In genomic region chr11:97665431-97665830, GRCm38 (mm10) we compare ENCODE assay signal across 11 mouse cellular contexts. TPM values are rescaled to one million over a fixed set of nuclear protein-coding genes. Genes with fewer than 3 reads are reported as not detected.
DNase-seq lines count a peak whose midpoint lies in the region; ATAC-seq and TF ChIP-seq lines count a peak whose summit lies in the region.
"Had no signal": no experiment of that assay in that cellular context is flagged by ENCODE, and none has a peak within 500 bp of the region (broad histone marks: within the 10 kb centered on the region; RNA-seq: fewer than 3 reads in every experiment).

No protein-coding gene starts in this region.

- no peak overlapping the region; the same call in 1 of the 2 replicates for H3K4me3 ChIP-seq in hindbrain, embryonic 12.5 days
- H3K4me3 ChIP-seq in hindbrain, postnatal 0 days (ENCODE audit: low read length), result no peak overlapping the region
- peak overlapping the region; percentile 90 for H3K4me3 ChIP-seq in forebrain, embryonic 13.5 days
- H3K4me3 ChIP-seq in midbrain, embryonic 11.5 days (ENCODE audit: low read depth, low read length), result peak overlapping the region; percentile 97; the same call in 1 of the 2 replicates

- peak overlapping the region; percentile 82; the same call in 1 of the 2 replicates for H3K4me2 ChIP-seq in hindbrain, embryonic 12.5 days (replicated peaks)
- no peak overlapping the region for H3K4me2 ChIP-seq in hindbrain, postnatal 0 days (ENCODE audit: low read depth, low read length)
- peak overlapping the region; percentile 82 for H3K4me2 ChIP-seq in forebrain, embryonic 13.5 days
- peak overlapping the region; percentile 70; the same call in 1 of the 2 replicates for H3K4me2 ChIP-seq in midbrain, embryonic 11.5 days

- no peaks in the 10 kb centered on the region for H3K9me3 ChIP-seq in hindbrain, embryonic 12.5 days (replicated peaks)
- H3K9me3 ChIP-seq in hindbrain, postnatal 0 days (ENCODE audit: low read length), result no peaks in the 10 kb centered on the region
- no peaks in the 10 kb centered on the region for H3K9me3 ChIP-seq in forebrain, embryonic 13.5 days (replicated peaks)
- H3K9me3 ChIP-seq in midbrain, embryonic 11.5 days (ENCODE audit: control insufficient read depth, low read length), result no peaks in the 10 kb centered on the region
- H3K9me3 ChIP-seq: embryonic facial prominence, embryonic 15.5 days had no signal

- WGBS in hindbrain, embryonic 12.5 days, result 90% methylated on average over 13 of the region's 13 CpGs
- 88% methylated on average over 13 of the region's 13 CpGs for WGBS in hindbrain, postnatal 0 days
- WGBS in forebrain, embryonic 13.5 days, result 85% methylated on average over 13 of the region's 13 CpGs
- 88% methylated on average over 13 of the region's 13 CpGs for WGBS in midbrain, embryonic 11.5 days

- H3K27ac ChIP-seq in hindbrain, embryonic 12.5 days, result no peak overlapping the region
- no peak overlapping the region for H3K27ac ChIP-seq in hindbrain, postnatal 0 days
- no peak overlapping the region for H3K27ac ChIP-seq in forebrain, embryonic 13.5 days
- H3K27ac ChIP-seq in midbrain, embryonic 11.5 days (ENCODE audit: low read depth, low read length), result no peak overlapping the region
- H3K27ac ChIP-seq: embryonic facial prominence, embryonic 15.5 days had no signal

- ATAC-seq in hindbrain, embryonic 12.5 days (ENCODE audit: low FRiP score), result no peak
- ATAC-seq in hindbrain, postnatal 0 days, result no peak
- ATAC-seq in forebrain, embryonic 13.5 days, result no peak
- ATAC-seq in midbrain, embryonic 11.5 days (ENCODE audit: low FRiP score), result no peak

- no peak for DNase-seq in hindbrain, postnatal 0 days (ENCODE audit: low spot score)
- peak; percentile 39 for DNase-seq in ZHBTc4 (ENCODE audit: low read depth, low spot score)
- no peak for DNase-seq in midbrain, embryonic 11.5 days (ENCODE audit: low spot score, missing footprints)
- no peak for DNase-seq in left cerebral cortex, adult 18-20 months (ENCODE audit: low spot score in 2 of 2)
- no peak for DNase-seq in spleen, postnatal 4 days (ENCODE audit: low spot score in 2 of 2)
- no peak for DNase-seq in gastrocnemius, postnatal 10 days
- DNase-seq: cerebellum, adult 9-10 months; gastrocnemius, postnatal 25 days had no signal

- H3K9ac ChIP-seq in hindbrain, embryonic 12.5 days, result 0 out of 2 replicates have a peak overlapping the region, but pooled peaks have one; percentile 94
- H3K9ac ChIP-seq in hindbrain, postnatal 0 days (replicated peaks; ENCODE audit: low read length), result no peak overlapping the region
- peak overlapping the region; percentile 43; the same call in 1 of the 2 replicates for H3K9ac ChIP-seq in forebrain, embryonic 13.5 days
- H3K9ac ChIP-seq in midbrain, embryonic 11.5 days (ENCODE audit: low read length), result no peak overlapping the region
- H3K9ac ChIP-seq: embryonic facial prominence, embryonic 15.5 days had no signal

- peaks cover 19% of the 10 kb centered on the region for H3K27me3 ChIP-seq in hindbrain, embryonic 12.5 days
- H3K27me3 ChIP-seq in hindbrain, postnatal 0 days (ENCODE audit: insufficient read depth, low read length), result peaks cover 9% of the 10 kb centered on the region; the same call in 1 of the 2 replicates
- peaks cover 22% of the 10 kb centered on the region for H3K27me3 ChIP-seq in forebrain, embryonic 13.5 days
- peaks cover 7% of the 10 kb centered on the region for H3K27me3 ChIP-seq in midbrain, embryonic 11.5 days (ENCODE audit: control insufficient read depth, insufficient read depth, low read length)

- peaks cover 52% of the 10 kb centered on the region for H3K36me3 ChIP-seq in hindbrain, embryonic 12.5 days
- peaks cover 17% of the 10 kb centered on the region; the same call in 1 of the 2 replicates for H3K36me3 ChIP-seq in hindbrain, postnatal 0 days (ENCODE audit: insufficient read depth, low read length)
- H3K36me3 ChIP-seq in forebrain, embryonic 13.5 days (ENCODE audit: poor library complexity, severe bottlenecking), result peaks cover 51% of the 10 kb centered on the region
- H3K36me3 ChIP-seq in midbrain, embryonic 11.5 days (ENCODE audit: control insufficient read depth, insufficient read depth, low read length), result peaks cover 17% of the 10 kb centered on the region

- H3K4me1 ChIP-seq in hindbrain, embryonic 12.5 days, result peaks cover 46% of the 10 kb centered on the region
- peaks cover 10% of the 10 kb centered on the region; the same call in 1 of the 2 replicates for H3K4me1 ChIP-seq in hindbrain, postnatal 0 days (ENCODE audit: insufficient read depth, low read length)
- H3K4me1 ChIP-seq in forebrain, embryonic 13.5 days, result peaks cover 61% of the 10 kb centered on the region
- peaks cover 38% of the 10 kb centered on the region for H3K4me1 ChIP-seq in midbrain, embryonic 11.5 days (ENCODE audit: control insufficient read depth, insufficient read depth, low read length)

- TF ChIP-seq CTCF in hindbrain, postnatal 0 days (IDR thresholded peaks at IDR 0.05; ENCODE audit: low read depth), result no peak

RNA-seq across cellular contexts. Expression of gene Mllt6, which starts 2.2 kb away (rescaled TPM):
- polyA plus RNA-seq in hindbrain, embryonic 12.5 days (2016; fragmentation: Nextera tagmentation; extraction: Ambion mirVana), result 2.9 and 3.5 TPM in 2 replicates
- 43.9 and 60.8 TPM in 2 replicates for total RNA-seq in hindbrain, postnatal 0 days (2014; rRNA removed)
- 1.5 and 1.7 TPM in 2 replicates for polyA plus RNA-seq in hindbrain, postnatal 0 days (2015; fragmentation: Nextera tagmentation; extraction: Ambion mirVana)
- polyA plus RNA-seq in forebrain, embryonic 13.5 days (2015; fragmentation: Nextera tagmentation; extraction: Ambion mirVana), result 3.2 and 3.5 TPM in 2 replicates
- 3.5 and 4.3 TPM in 2 replicates for polyA plus RNA-seq in midbrain, embryonic 11.5 days (2014; fragmentation: Nextera tagmentation; extraction: Ambion mirVana)
- 100 to 1,000 TPM; 135 to 149 TPM for total RNA-seq in left cerebral cortex, adult 18-20 months (2021)
- total RNA-seq in gastrocnemius, postnatal 10 days (2021), result 10 to 100 TPM; 32.2 to 32.4 TPM

RNA-seq across cellular contexts. Expression of gene Cisd3, which starts 20.2 kb away (rescaled TPM):
- polyA plus RNA-seq in hindbrain, embryonic 12.5 days (2016; fragmentation: Nextera tagmentation; extraction: Ambion mirVana), result 14.7 and 17.1 TPM in 2 replicates
- 21.2 and 24.0 TPM in 2 replicates for total RNA-seq in hindbrain, postnatal 0 days (2014; rRNA removed)
- polyA plus RNA-seq in hindbrain, postnatal 0 days (2015; fragmentation: Nextera tagmentation; extraction: Ambion mirVana), result 47.6 and 52.0 TPM in 2 replicates
- polyA plus RNA-seq in forebrain, embryonic 13.5 days (2015; fragmentation: Nextera tagmentation; extraction: Ambion mirVana), result 12.8 and 17.3 TPM in 2 replicates
- 13.4 and 19.0 TPM in 2 replicates for polyA plus RNA-seq in midbrain, embryonic 11.5 days (2014; fragmentation: Nextera tagmentation; extraction: Ambion mirVana)
- 10 to 100 TPM; 54.7 to 57.2 TPM for total RNA-seq in left cerebral cortex, adult 18-20 months (2021)
- total RNA-seq in gastrocnemius, postnatal 10 days (2021), result 10 to 100 TPM; 84.5 to 99.4 TPM

RNA-seq across cellular contexts. Expression of gene Pcgf2, which starts 34.9 kb away (rescaled TPM):
- polyA plus RNA-seq in hindbrain, embryonic 12.5 days (2016; fragmentation: Nextera tagmentation; extraction: Ambion mirVana), result 23.3 and 24.7 TPM in 2 replicates
- total RNA-seq in hindbrain, postnatal 0 days (2014; rRNA removed), result 11.3 and 18.0 TPM in 2 replicates
- 13.3 and 14.8 TPM in 2 replicates for polyA plus RNA-seq in hindbrain, postnatal 0 days (2015; fragmentation: Nextera tagmentation; extraction: Ambion mirVana)
- 21.5 and 22.9 TPM in 2 replicates for polyA plus RNA-seq in forebrain, embryonic 13.5 days (2015; fragmentation: Nextera tagmentation; extraction: Ambion mirVana)
- 13.4 and 16.1 TPM in 2 replicates for polyA plus RNA-seq in midbrain, embryonic 11.5 days (2014; fragmentation: Nextera tagmentation; extraction: Ambion mirVana)
- total RNA-seq in left cerebral cortex, adult 18-20 months (2021), result 10 to 100 TPM; 32.4 to 35.2 TPM
- 10 to 100 TPM; 11.9 to 18.6 TPM for total RNA-seq in gastrocnemius, postnatal 10 days (2021)

RNA-seq across cellular contexts. Expression of gene Epop, which starts 35.9 kb away (rescaled TPM):
- 11.2 and 11.7 TPM in 2 replicates for polyA plus RNA-seq in hindbrain, embryonic 12.5 days (2016; fragmentation: Nextera tagmentation; extraction: Ambion mirVana)
- total RNA-seq in hindbrain, postnatal 0 days (2014; rRNA removed), result 11.0 and 12.0 TPM in 2 replicates
- 2.3 and 2.4 TPM in 2 replicates for polyA plus RNA-seq in hindbrain, postnatal 0 days (2015; fragmentation: Nextera tagmentation; extraction: Ambion mirVana)
- 3.5 and 3.9 TPM in 2 replicates for polyA plus RNA-seq in forebrain, embryonic 13.5 days (2015; fragmentation: Nextera tagmentation; extraction: Ambion mirVana)
- polyA plus RNA-seq in midbrain, embryonic 11.5 days (2014; fragmentation: Nextera tagmentation; extraction: Ambion mirVana), result 7.0 and 12.0 TPM in 2 replicates
- total RNA-seq in left cerebral cortex, adult 18-20 months (2021), result 100 to 1,000 TPM; 103 to 109 TPM
- total RNA-seq in gastrocnemius, postnatal 10 days (2021), result under 1 TPM; 0.59 to 0.68 TPM

RNA-seq across cellular contexts. Expression of gene Psmb3, which starts 37.8 kb away (rescaled TPM):
- 375 and 438 TPM in 2 replicates for polyA plus RNA-seq in hindbrain, embryonic 12.5 days (2016; fragmentation: Nextera tagmentation; extraction: Ambion mirVana)
- total RNA-seq in hindbrain, postnatal 0 days (2014; rRNA removed), result 453 and 498 TPM in 2 replicates
- polyA plus RNA-seq in hindbrain, postnatal 0 days (2015; fragmentation: Nextera tagmentation; extraction: Ambion mirVana), result 499 and 523 TPM in 2 replicates
- 559 and 571 TPM in 2 replicates for polyA plus RNA-seq in forebrain, embryonic 13.5 days (2015; fragmentation: Nextera tagmentation; extraction: Ambion mirVana)
- polyA plus RNA-seq in midbrain, embryonic 11.5 days (2014; fragmentation: Nextera tagmentation; extraction: Ambion mirVana), result 477 and 517 TPM in 2 replicates
- 100 to 1,000 TPM; 122 to 128 TPM for total RNA-seq in left cerebral cortex, adult 18-20 months (2021)
- total RNA-seq in gastrocnemius, postnatal 10 days (2021), result 100 to 1,000 TPM; 174 to 190 TPM

Comparison
In these comparisons a context has a peak if more than half of its experiments do, and no peak if none do; other contexts are left out.
1. H3K9ac ChIP-seq: peak in hindbrain, embryonic 12.5 days (single experiment) and forebrain, embryonic 13.5 days (single experiment); none in hindbrain, postnatal 0 days (single experiment) and midbrain, embryonic 11.5 days (single experiment).
2. H3K4me3 ChIP-seq: peak in forebrain, embryonic 13.5 days (single experiment) and midbrain, embryonic 11.5 days (single experiment); none in hindbrain, embryonic 12.5 days (single experiment) and hindbrain, postnatal 0 days (single experiment).